Mouse (Mus musculus) C2C12 (cell line): ENCODE data around the gene Pnpla2. TPM values are rescaled to one million over a fixed set of nuclear protein-coding genes. Genes with fewer than 3 reads are reported as not detected.

Experiments
- H3K27me3 ChIP-seq: one replicate; pipeline ENCODE4 v1.6.1; 2011; ENCODE audit not compliant: control insufficient read depth, insufficient read depth, insufficient read length
- H3K36me3 ChIP-seq: one replicate; pipeline ENCODE4 v1.6.1; 2011; ENCODE audit not compliant: control insufficient read depth, insufficient read depth
- H3K4me3 ChIP-seq: one replicate; pipeline ENCODE4 v1.5.1; 2011; ENCODE audit warnings: mild to moderate bottlenecking, control low read depth; ENCODE audit not compliant: poor library complexity, insufficient read depth, severe bottlenecking
- H3K79me2 ChIP-seq: one replicate; pipeline ENCODE4 v1.6.1; 2011; ENCODE audit not compliant: control insufficient read depth, insufficient read depth
- H3K79me3 ChIP-seq: one replicate; pipeline ENCODE4 v1.6.1; 2011; ENCODE audit warnings: low read depth, control low read depth
- H3ac ChIP-seq: one replicate; pipeline ENCODE3; 2011; ENCODE audit warnings: low read depth; ENCODE audit not compliant: control insufficient read depth, insufficient read length
- CEBPB ChIP-seq: IDR thresholded peaks from one replicate; pipeline ENCODE4 v1.6.1; 2011; ENCODE audit warnings: low read depth, mild to moderate bottlenecking, control low read depth, moderate library complexity
- CTCF ChIP-seq: IDR thresholded peaks from one replicate; pipeline ENCODE4 v1.5.1; 2011; ENCODE audit not compliant: control insufficient read depth, insufficient read depth, insufficient read length
- FOSL1 ChIP-seq: IDR thresholded peaks from one replicate; pipeline ENCODE4 v1.8.0; 2011; ENCODE audit warnings: mild to moderate bottlenecking, low read length; ENCODE audit not compliant: poor library complexity, insufficient read depth, severe bottlenecking
- MAX ChIP-seq: IDR thresholded peaks from one replicate; pipeline ENCODE4 v1.6.1; 2011; ENCODE audit warnings: mild to moderate bottlenecking, control low read depth
- MYOD1 ChIP-seq: IDR thresholded peaks from one replicate; pipeline ENCODE4 v1.6.1; 2011; ENCODE audit warnings: low read depth; ENCODE audit not compliant: control insufficient read depth, insufficient read length
- MYOG ChIP-seq: IDR thresholded peaks from one replicate; pipeline ENCODE4 v1.6.1; 2011; ENCODE audit not compliant: control insufficient read depth, insufficient read length; ENCODE audit errors: extremely low read depth
- USF1 ChIP-seq: IDR thresholded peaks from one replicate; pipeline ENCODE4 v1.6.1; 2011; ENCODE audit warnings: low read depth, mild to moderate bottlenecking, control low read depth, moderate library complexity
- polyA plus RNA-seq: library from polyadenylated mRNA; unstranded; fragments of >200 nt; fragmentation: generic; extraction: Trizol; gene quantifications from one replicate; pipeline ENCODE4 v1.2.1, GENCODE M21; 2012; ENCODE audit warnings: missing spikeins

Gene Pnpla2
- polyA plus RNA-seq, 1 experiment: 32.8 TPM

GRCm38 (mm10) chr7:141420030-141420702 is 34.8 kb upstream of the Pnpla2 start:
- no peaks in the 10 kb centered on the region for H3K79me2 ChIP-seq
- no peak for TF ChIP-seq CEBPB
- H3K4me3 ChIP-seq: no peak overlapping the region
- H3ac ChIP-seq: no peak overlapping the region
- H3K79me3 ChIP-seq: no peaks in the 10 kb centered on the region
- H3K27me3 ChIP-seq: no peaks in the 10 kb centered on the region
- no peaks in the 10 kb centered on the region for H3K36me3 ChIP-seq

DNA sequence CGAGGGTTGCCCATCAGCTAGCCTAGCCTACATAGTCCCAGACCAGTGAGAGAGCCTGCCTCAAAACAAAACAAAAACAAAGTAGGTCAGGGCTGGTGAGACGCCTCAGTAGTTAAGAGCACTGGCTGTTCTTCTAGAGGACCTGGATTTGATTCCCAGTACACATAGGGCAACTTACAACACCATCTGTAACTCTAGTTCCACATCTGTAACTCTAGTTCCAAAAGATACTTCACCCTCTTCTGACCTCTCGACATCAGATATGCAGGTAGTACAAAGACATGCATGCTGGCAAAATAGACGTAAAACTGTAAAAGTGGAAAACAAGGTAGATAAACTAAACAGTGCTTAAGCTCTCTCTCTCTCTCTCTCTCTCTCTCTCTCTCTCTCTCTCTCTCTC is 31.2 kb upstream of the Pnpla2 start:
- Histone ChIP-seq H3K27me3 (no peaks in the 10 kb centered on the region), H3K36me3 (no peaks in the 10 kb centered on the region), H3ac (no peak overlapping the region), H3K4me3 (no peak overlapping the region), H3K79me3 (no peaks in the 10 kb centered on the region), H3K79me2 (no peaks in the 10 kb centered on the region)
- TF ChIP-seq MYOG (no peak), MYOD1 (no peak), MAX (no peak), CTCF (no peak), CEBPB (no peak), USF1 (no peak), FOSL1 (no peak)

GRCm38 (mm10) chr7:141426948-141427730 is 27.9 kb upstream of the Pnpla2 start:
- H3ac ChIP-seq: no peak overlapping the region
- H3K79me3 ChIP-seq: no peaks in the 10 kb centered on the region
- no peaks in the 10 kb centered on the region for H3K27me3 ChIP-seq
- TF ChIP-seq MYOG: no peak
- no peak for TF ChIP-seq MYOD1
- TF ChIP-seq USF1: no peak
- TF ChIP-seq CEBPB: no peak
- TF ChIP-seq FOSL1: no peak
- TF ChIP-seq CTCF: no peak
- TF ChIP-seq MAX: no peak
- H3K79me2 ChIP-seq: no peaks in the 10 kb centered on the region
- no peaks in the 10 kb centered on the region for H3K36me3 ChIP-seq
- H3K4me3 ChIP-seq: no peak overlapping the region

GRCm38 (mm10) chr7:141428701-141429100 is 26.3 kb upstream of the Pnpla2 start:
- Histone ChIP-seq H3K79me3 (no peaks in the 10 kb centered on the region), H3K27me3 (no peaks in the 10 kb centered on the region), H3K4me3 (no peak overlapping the region), H3K79me2 (no peaks in the 10 kb centered on the region), H3ac (no peak overlapping the region), H3K36me3 (no peaks in the 10 kb centered on the region)
- TF ChIP-seq MAX (no peak), USF1 (no peak), CEBPB (no peak), MYOD1 (no peak), CTCF (no peak), FOSL1 (no peak), MYOG (no peak)

DNA sequence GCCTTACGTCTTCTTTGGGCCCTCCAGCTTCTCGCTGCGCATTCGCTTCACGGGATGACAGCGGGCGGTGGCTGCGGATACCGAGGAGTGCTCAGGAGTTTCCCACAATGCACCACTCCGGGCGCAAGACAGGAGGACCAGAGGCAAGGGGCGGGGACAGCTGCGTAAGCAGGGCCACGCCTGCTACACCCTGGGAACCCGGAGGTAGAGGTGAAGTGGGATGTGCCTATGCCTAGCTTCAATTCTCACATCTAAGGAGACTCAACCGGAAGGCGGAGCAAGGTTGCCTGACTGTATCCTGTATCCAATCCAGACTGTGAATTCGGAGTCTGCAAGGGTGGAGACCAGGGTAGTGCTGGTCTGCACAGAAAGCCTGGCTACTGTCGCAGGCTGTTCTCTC is 25.7 kb upstream of the Pnpla2 start, which contains the start of gene Cend1:
Cend1 (minus strand) TSS at position 182 of the 400 bp plus-strand sequence.
- Histone ChIP-seq H3K36me3 (peaks cover 5% of the 10 kb centered on the region), H3K27me3 (no peaks in the 10 kb centered on the region), H3ac (no peak within 1 kb of the TSS), H3K79me2 (peaks cover under 1% of the 10 kb centered on the region), H3K79me3 (no peaks in the 10 kb centered on the region), H3K4me3 (no peak within 1 kb of the TSS)
- TF ChIP-seq MAX (no peak), USF1 (no peak)

- Histone ChIP-seq H3K27me3 (no peaks in the 10 kb centered on the region), H3K4me3 (no peak overlapping the region), H3ac (no peak overlapping the region), H3K36me3 (peaks cover 5% of the 10 kb centered on the region), H3K79me2 (peaks cover 8% of the 10 kb centered on the region), H3K79me3 (peaks cover 3% of the 10 kb centered on the region)
- TF ChIP-seq MYOD1 (no peak), MAX (no peak), MYOG (no peak), FOSL1 (no peak), USF1 (no peak), CEBPB (no peak), CTCF (no peak)
These were observed 25.0 kb upstream of the Pnpla2 start for GRCm38 (mm10) chr7:141429840-141430584.
